Mouse (Mus musculus): ENCODE results near the gene Ngef.

GRCm38 (mm10) chr1:87541614-87542013, 32.1 kb downstream of the Ngef start:
- TF ChIP-seq POLR2A (IDR thresholded peaks at IDR 0.05; ENCODE audit: insufficient read depth, low read length), result no peak
- TF ChIP-seq CTCF (IDR thresholded peaks at IDR 0.05; ENCODE audit: low read depth, low read length), result peak; percentile 78
